Comparison of ENCODE assay signal across 16 mouse cellular contexts in genomic region chr14:99225929-99226328, GRCm38 (mm10).
"Had no signal": no experiment of that assay in that cellular context is flagged by ENCODE, and none has a peak within 500 bp of the region (broad histone marks: within the 10 kb centered on the region; RNA-seq: fewer than 3 reads in every experiment).

No protein-coding gene starts in this region.

- H3K36me3 ChIP-seq: lung, embryonic 15.5 days; midbrain, embryonic 15.5 days had no signal

- H3K4me2 ChIP-seq: lung, embryonic 15.5 days; midbrain, embryonic 11.5 days; midbrain, embryonic 13.5 days; midbrain, embryonic 15.5 days; neural tube, embryonic 12.5 days; stomach, embryonic 15.5 days had no signal

- H3K27me3 ChIP-seq: lung, embryonic 15.5 days; megakaryocyte, embryonic 14.5 days; midbrain, embryonic 13.5 days; midbrain, embryonic 15.5 days; neural tube, embryonic 12.5 days; stomach, embryonic 15.5 days had no signal

- H3K27ac ChIP-seq: lung, embryonic 15.5 days; macrophage; midbrain, embryonic 13.5 days; midbrain, embryonic 15.5 days; neural tube, embryonic 12.5 days; stomach, embryonic 15.5 days; stomach, postnatal 0 days had no signal

- DNase-seq: lung, adult 2 months; lung, postnatal 14 days; lung, postnatal 36 days; right cerebral cortex, postnatal 14 days; thymus, postnatal 14 days; thymus, postnatal 36 days had no signal

- H3K4me1 ChIP-seq: lung, embryonic 15.5 days; megakaryocyte, embryonic 14.5 days; midbrain, embryonic 13.5 days; midbrain, embryonic 15.5 days; neural tube, embryonic 12.5 days; stomach, embryonic 15.5 days had no signal

- H3K9ac ChIP-seq: lung, embryonic 15.5 days; midbrain, embryonic 13.5 days; midbrain, embryonic 15.5 days; neural tube, embryonic 12.5 days; stomach, embryonic 15.5 days had no signal

- H3K9me3 ChIP-seq: lung, embryonic 15.5 days; megakaryocyte, embryonic 14.5 days; midbrain, embryonic 13.5 days; midbrain, embryonic 15.5 days; neural tube, embryonic 12.5 days; stomach, embryonic 15.5 days had no signal

- H3K4me3 ChIP-seq: lung, embryonic 15.5 days; megakaryocyte, embryonic 14.5 days; midbrain, embryonic 13.5 days; midbrain, embryonic 15.5 days; neural tube, embryonic 12.5 days; stomach, embryonic 15.5 days had no signal

- ATAC-seq: lung, postnatal 0 days; midbrain, embryonic 13.5 days; midbrain, embryonic 15.5 days had no signal
